Mouse (Mus musculus): ENCODE data around the gene Ptpn13. TPM values are rescaled to one million over a fixed set of nuclear protein-coding genes. Genes with fewer than 3 reads are reported as not detected.
A peak's percentile ranks its signal among the peaks of the same experiment; 100 is the strongest.

The Ptpn13 gene
- polyA plus RNA-seq, 1 experiment from 2014 or later, result 6.9 TPM

- Histone ChIP-seq H3K36me3 (no peaks in the 10 kb centered on the region), H3K27me3 (replicated peaks) (0 out of 2 replicates have a peak, but pooled peaks cover 5% of the 10 kb centered on the region), H3K9me3 (no peaks in the 10 kb centered on the region), H3K27ac (replicated peaks) (peak overlapping the region; percentile 66), H3K4me2 (peak overlapping the region; percentile 72), H3K4me3 (peak overlapping the region; percentile 92), H3K4me1 (peaks cover 51% of the 10 kb centered on the region), H3K9ac (peak overlapping the region; percentile 12)
- ATAC-seq (ENCODE audit: extremely low read depth, insufficient number of reproducible peaks, low FRiP score, low TSS enrichment), result no peak
- 12% methylated on average over 6 of the region's 6 CpGs for WGBS
Measured at GRCm38 (mm10) chr5:103423305-103423926, 1.6 kb upstream of the Ptpn13 start.

- no peak for ATAC-seq (ENCODE audit: extremely low read depth, insufficient number of reproducible peaks, low FRiP score, low TSS enrichment)
- Histone ChIP-seq H3K36me3 (no peaks in the 10 kb centered on the region), H3K4me2 (peak overlapping the region; percentile 72), H3K4me1 (peaks cover 56% of the 10 kb centered on the region), H3K9me3 (no peaks in the 10 kb centered on the region), H3K27ac (replicated peaks) (peak overlapping the region; percentile 66), H3K27me3 (replicated peaks) (0 out of 2 replicates have a peak, but pooled peaks cover 5% of the 10 kb centered on the region), H3K4me3 (peak overlapping the region; percentile 92), H3K9ac (peak overlapping the region; percentile 12)
- WGBS, result 10% methylated on average over 5 of the region's 5 CpGs
Measured at GRCm38 (mm10) chr5:103423927-103424315, 1.1 kb upstream of the Ptpn13 start.

- peaks cover 55% of the 10 kb centered on the region for H3K4me1 ChIP-seq
- H3K27ac ChIP-seq (replicated peaks), result peak overlapping the region; percentile 88
- H3K4me2 ChIP-seq, result peak overlapping the region; percentile 72
- no peak for ATAC-seq (ENCODE audit: extremely low read depth, insufficient number of reproducible peaks, low FRiP score, low TSS enrichment)
- H3K27me3 ChIP-seq (replicated peaks), result 0 out of 2 replicates have a peak, but pooled peaks cover 5% of the 10 kb centered on the region
- peak overlapping the region; percentile 92 for H3K9ac ChIP-seq
- H3K4me3 ChIP-seq, result peak overlapping the region; percentile 92
- WGBS, result under 1% methylated on average over 57 of the region's 67 CpGs
- no peaks in the 10 kb centered on the region for H3K9me3 ChIP-seq
- H3K36me3 ChIP-seq, result no peaks in the 10 kb centered on the region
Measured at GRCm38 (mm10) chr5:103425363-103426031, 505 bp downstream of the Ptpn13 start.

GRCm38 (mm10) chr5:103426250-103426649 lies 1.3 kb downstream of the Ptpn13 start:
- Histone ChIP-seq H3K36me3 (no peaks in the 10 kb centered on the region), H3K27ac (replicated peaks) (peak overlapping the region; percentile 88; the same call in 1 of the 2 replicates), H3K4me2 (peak overlapping the region; percentile 72), H3K9ac (peak overlapping the region; percentile 92), H3K4me1 (peaks cover 51% of the 10 kb centered on the region), H3K4me3 (peak overlapping the region; percentile 92), H3K9me3 (no peaks in the 10 kb centered on the region), H3K27me3 (replicated peaks) (0 out of 2 replicates have a peak, but pooled peaks cover 5% of the 10 kb centered on the region)
- no peak for ATAC-seq (ENCODE audit: extremely low read depth, insufficient number of reproducible peaks, low FRiP score, low TSS enrichment)
- 15% methylated on average over 9 of the region's 9 CpGs for WGBS

- Histone ChIP-seq H3K27ac (replicated peaks) (no peak overlapping the region), H3K27me3 (replicated peaks) (no peaks in the 10 kb centered on the region)
- WGBS, result 77% methylated on average over 3 of the region's 3 CpGs
Measured at GRCm38 (mm10) chr5:103430986-103431385, 6.0 kb downstream of the Ptpn13 start.

GRCm38 (mm10) chr5:103431479-103431878 lies 6.5 kb downstream of the Ptpn13 start:
- Histone ChIP-seq H3K36me3 (no peaks in the 10 kb centered on the region), H3K27me3 (replicated peaks) (no peaks in the 10 kb centered on the region), H3K4me2 (no peak overlapping the region), H3K9me3 (no peaks in the 10 kb centered on the region), H3K4me3 (no peak overlapping the region), H3K27ac (replicated peaks) (no peak overlapping the region), H3K4me1 (peaks cover 43% of the 10 kb centered on the region), H3K9ac (0 out of 2 replicates have a peak overlapping the region, but pooled peaks have one; percentile 37)
- 33% methylated on average over 3 of the region's 3 CpGs for WGBS
- ATAC-seq (ENCODE audit: extremely low read depth, insufficient number of reproducible peaks, low FRiP score, low TSS enrichment), result no peak

More at GRCm38 (mm10) chr5:103430986-103431385, 6.0 kb downstream of the Ptpn13 start:
- no peak overlapping the region for H3K4me3 ChIP-seq
- H3K9me3 ChIP-seq, result no peaks in the 10 kb centered on the region
- peaks cover 43% of the 10 kb centered on the region for H3K4me1 ChIP-seq
- ATAC-seq (ENCODE audit: extremely low read depth, insufficient number of reproducible peaks, low FRiP score, low TSS enrichment), result no peak
- no peak overlapping the region for H3K9ac ChIP-seq
- no peak overlapping the region for H3K4me2 ChIP-seq
- H3K36me3 ChIP-seq, result no peaks in the 10 kb centered on the region

- ATAC-seq (ENCODE audit: extremely low read depth, insufficient number of reproducible peaks, low FRiP score, low TSS enrichment), result no peak
- 10% methylated on average over 19 of the region's 19 CpGs for WGBS
- Histone ChIP-seq H3K9me3 (no peaks in the 10 kb centered on the region), H3K9ac (peak overlapping the region; percentile 80), H3K4me3 (peak overlapping the region; percentile 50), H3K4me1 (peaks cover 20% of the 10 kb centered on the region), H3K4me2 (peak overlapping the region; percentile 79), H3K36me3 (no peaks in the 10 kb centered on the region), H3K27me3 (replicated peaks) (no peaks in the 10 kb centered on the region), H3K27ac (replicated peaks) (peak overlapping the region; percentile 53)
Measured at GRCm38 (mm10) chr5:103436039-103436944, 11.3 kb downstream of the Ptpn13 start.

GRCm38 (mm10) chr5:103437714-103438113 lies 12.7 kb downstream of the Ptpn13 start:
- Histone ChIP-seq H3K4me1 (peaks cover 26% of the 10 kb centered on the region), H3K27ac (replicated peaks) (no peak overlapping the region), H3K27me3 (replicated peaks) (no peaks in the 10 kb centered on the region), H3K9ac (no peak overlapping the region), H3K4me2 (no peak overlapping the region), H3K36me3 (no peaks in the 10 kb centered on the region), H3K4me3 (no peak overlapping the region), H3K9me3 (no peaks in the 10 kb centered on the region)
- 62% methylated on average over 3 of the region's 3 CpGs for WGBS
- ATAC-seq (ENCODE audit: extremely low read depth, insufficient number of reproducible peaks, low FRiP score, low TSS enrichment), result no peak

- Histone ChIP-seq H3K36me3 (no peaks in the 10 kb centered on the region), H3K4me1 (peaks cover 30% of the 10 kb centered on the region), H3K27me3 (replicated peaks) (no peaks in the 10 kb centered on the region), H3K4me3 (no peak overlapping the region), H3K4me2 (no peak overlapping the region), H3K27ac (replicated peaks) (no peak overlapping the region), H3K9ac (no peak overlapping the region), H3K9me3 (no peaks in the 10 kb centered on the region)
- ATAC-seq (ENCODE audit: extremely low read depth, insufficient number of reproducible peaks, low FRiP score, low TSS enrichment), result no peak
- 70% methylated on average over 11 of the region's 11 CpGs for WGBS
Measured at GRCm38 (mm10) chr5:103439171-103439570, 14.2 kb downstream of the Ptpn13 start.

- H3K4me2 ChIP-seq, result no peak overlapping the region
- no peak overlapping the region for H3K27ac ChIP-seq (replicated peaks)
- H3K27me3 ChIP-seq (replicated peaks), result no peaks in the 10 kb centered on the region
- peaks cover 27% of the 10 kb centered on the region for H3K4me1 ChIP-seq
- H3K9ac ChIP-seq, result no peak overlapping the region
- no peak overlapping the region for H3K4me3 ChIP-seq
- WGBS, result 83% methylated on average over 11 of the region's 11 CpGs
- H3K9me3 ChIP-seq, result no peaks in the 10 kb centered on the region
- no peak for ATAC-seq (ENCODE audit: extremely low read depth, insufficient number of reproducible peaks, low FRiP score, low TSS enrichment)
- no peaks in the 10 kb centered on the region for H3K36me3 ChIP-seq
Measured at GRCm38 (mm10) chr5:103440418-103441276, 15.7 kb downstream of the Ptpn13 start.
